Mouse (Mus musculus) stomach, postnatal 0 days (tissue): ENCODE results near the gene Hvcn1. TPM values are rescaled to one million over a fixed set of nuclear protein-coding genes. Genes with fewer than 3 reads are reported as not detected.

ENCODE experiments used
- ATAC-seq: fragments of 200-750 bp; cut with Nextera tagmentation; 2 replicates; pipeline ENCODE4 v1.8.0; 2017; ENCODE audit not compliant: low FRiP score, low TSS enrichment
- DNase-seq: peaks from one replicate; pipeline ENCODE4 v3.0.0-alpha.2; 2016; ENCODE audit warnings: low spot score
- H3K27ac ChIP-seq: fragments of 300-500 bp; sonication (generic); replicated peaks from 2 replicates; pipeline ENCODE4 v1.5.1; 2014; ENCODE audit warnings: mild to moderate bottlenecking, control low read depth
- H3K27me3 ChIP-seq: fragments of 300-500 bp; sonication (generic); 2 replicates; pipeline ENCODE4 v1.6.1; 2014; ENCODE audit warnings: low read length; ENCODE audit not compliant: control insufficient read depth, insufficient read depth
- H3K36me3 ChIP-seq: fragments of 300-500 bp; sonication (generic); 2 replicates; pipeline ENCODE4 v1.6.1; 2014; ENCODE audit warnings: low read length, mixed read lengths; ENCODE audit not compliant: control insufficient read depth, insufficient read depth
- H3K4me1 ChIP-seq: fragments of 300-500 bp; sonication (generic); replicated peaks from 2 replicates; pipeline ENCODE4 v1.6.1; 2014; ENCODE audit warnings: antibody characterized with exemption; ENCODE audit not compliant: control insufficient read depth, insufficient read depth
- H3K4me2 ChIP-seq: fragments of 300-500 bp; sonication (generic); replicated peaks from 2 replicates; pipeline ENCODE4 v1.6.1; 2014; ENCODE audit warnings: low read depth, mild to moderate bottlenecking, control low read depth, moderate library complexity
- H3K4me3 ChIP-seq: fragments of 300-500 bp; sonication (generic); 2 replicates; pipeline ENCODE4 v1.5.1; 2014; ENCODE audit warnings: low read depth, low read length, control low read depth
- H3K9ac ChIP-seq: fragments of 300-500 bp; sonication (generic); 2 replicates; pipeline ENCODE4 v1.6.1; 2014; ENCODE audit warnings: mild to moderate bottlenecking, low read length, control low read depth, mixed read lengths
- H3K9me3 ChIP-seq: fragments of 300-500 bp; sonication (generic); 2 replicates; pipeline ENCODE4 v1.6.1; 2016; ENCODE audit warnings: low read length; ENCODE audit not compliant: control insufficient read depth
- CTCF ChIP-seq: IDR thresholded peaks from 2 replicates; pipeline ENCODE4 v1.5.1; 2016; ENCODE audit warnings: antibody characterized with exemption, low read depth, mild to moderate bottlenecking, moderate library complexity
- EP300 ChIP-seq: optimal IDR thresholded peaks from 2 replicates; pipeline ENCODE3; 2016; ENCODE audit warnings: antibody characterized with exemption
- WGBS: fragments of 180-500 bp; shearing (Covaris S2); extraction: QIAGEN DNeasy Blood & Tissue Kit; methylation state at CpG from one replicate; pipeline ENCODE4 v1.1.7; 2014; 5-methylcytosine and 5-hydroxymethylcytosine counted together
- polyA plus RNA-seq: library from polyadenylated mRNA; unstranded; fragments of >200 nt; fragmentation: Nextera tagmentation; extraction: Ambion mirVana; gene quantifications from 2 replicates; pipeline ENCODE4 v1.2.1, GENCODE M21; 2015

The Hvcn1 gene
- polyA plus RNA-seq, 1 experiment from 2014 or later, result 2.8 TPM

- TF ChIP-seq EP300, result no peak
- Histone ChIP-seq H3K9ac (no peak overlapping the region), H3K36me3 (no peaks in the 10 kb centered on the region), H3K27me3 (no peaks in the 10 kb centered on the region), H3K4me1 (no peaks in the 10 kb centered on the region), H3K4me2 (no peak overlapping the region), H3K9me3 (no peaks in the 10 kb centered on the region), H3K4me3 (no peak overlapping the region), H3K27ac (no peak overlapping the region)
- no peak for ATAC-seq
- DNase-seq, result no peak
- WGBS, result 83% methylated on average over 2 of the region's 3 CpGs
Measured at GRCm38 (mm10) chr5:122228271-122228765, 21.7 kb downstream of the Hvcn1 start.

DNA sequence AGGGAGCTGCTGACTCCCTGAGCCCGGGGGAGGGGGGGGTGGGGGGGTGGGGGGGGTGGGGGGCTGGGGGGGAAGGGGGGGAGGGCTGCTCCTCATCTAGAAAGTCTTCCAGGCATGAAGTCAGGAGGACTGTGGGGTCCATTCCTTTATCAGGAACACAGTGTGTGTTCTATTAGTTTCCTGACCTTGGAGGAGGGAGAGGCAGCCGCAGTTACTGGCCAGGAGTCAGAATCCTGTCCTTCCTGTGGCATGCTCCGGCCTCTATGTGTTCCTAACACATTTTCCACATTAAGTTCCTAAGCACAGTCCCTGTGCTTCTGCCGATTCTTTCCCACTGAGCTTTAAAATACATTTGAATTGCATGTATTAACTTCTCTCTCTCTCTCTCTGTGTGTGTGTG, 22.2 kb downstream of the Hvcn1 start:
- Histone ChIP-seq H3K4me2 (no peak overlapping the region), H3K4me1 (no peaks in the 10 kb centered on the region), H3K27me3 (no peaks in the 10 kb centered on the region), H3K4me3 (no peak overlapping the region), H3K9me3 (no peaks in the 10 kb centered on the region), H3K36me3 (no peaks in the 10 kb centered on the region), H3K27ac (no peak overlapping the region), H3K9ac (no peak overlapping the region)
- WGBS, result 47% methylated on average over 3 of the region's 4 CpGs
- no peak for TF ChIP-seq EP300
- no peak for TF ChIP-seq CTCF
- ATAC-seq (no peak), DNase-seq (no peak)

GRCm38 (mm10) chr5:122230816-122231215, 24.2 kb downstream of the Hvcn1 start:
- H3K4me3 ChIP-seq, result no peak overlapping the region
- no peak overlapping the region for H3K4me2 ChIP-seq
- H3K4me1 ChIP-seq, result no peaks in the 10 kb centered on the region
- H3K36me3 ChIP-seq, result no peaks in the 10 kb centered on the region
- no peak for DNase-seq
- no peak overlapping the region for H3K9ac ChIP-seq
- TF ChIP-seq CTCF, result no peak
- no peak for TF ChIP-seq EP300
- no peaks in the 10 kb centered on the region for H3K27me3 ChIP-seq
- no peak overlapping the region for H3K27ac ChIP-seq
- no peaks in the 10 kb centered on the region for H3K9me3 ChIP-seq
- 87% methylated on average over 4 of the region's 4 CpGs for WGBS
- no peak for ATAC-seq

- Histone ChIP-seq H3K9ac (no peak overlapping the region), H3K9me3 (no peaks in the 10 kb centered on the region), H3K4me3 (no peak overlapping the region), H3K4me2 (no peak overlapping the region), H3K4me1 (no peaks in the 10 kb centered on the region), H3K27ac (no peak overlapping the region), H3K36me3 (no peaks in the 10 kb centered on the region), H3K27me3 (no peaks in the 10 kb centered on the region)
- 68% methylated on average over 6 of the region's 6 CpGs for WGBS
- ATAC-seq, result no peak
- TF ChIP-seq CTCF (no peak), EP300 (no peak)
- no peak for DNase-seq
Measured at GRCm38 (mm10) chr5:122231431-122231830, 24.8 kb downstream of the Hvcn1 start.

- H3K4me2 ChIP-seq, result no peak overlapping the region
- no peak for DNase-seq
- H3K9me3 ChIP-seq, result no peaks in the 10 kb centered on the region
- TF ChIP-seq EP300 (no peak), CTCF (no peak)
- H3K4me3 ChIP-seq, result no peak overlapping the region
- 61% methylated on average over 5 of the region's 5 CpGs for WGBS
- no peak overlapping the region; the same call in 1 of the 2 replicates for H3K27ac ChIP-seq
- no peak for ATAC-seq
- no peaks in the 10 kb centered on the region for H3K36me3 ChIP-seq
- no peak overlapping the region for H3K9ac ChIP-seq
- H3K27me3 ChIP-seq, result no peaks in the 10 kb centered on the region
- H3K4me1 ChIP-seq, result no peaks in the 10 kb centered on the region
Measured at GRCm38 (mm10) chr5:122232004-122232403, 25.4 kb downstream of the Hvcn1 start.

DNA sequence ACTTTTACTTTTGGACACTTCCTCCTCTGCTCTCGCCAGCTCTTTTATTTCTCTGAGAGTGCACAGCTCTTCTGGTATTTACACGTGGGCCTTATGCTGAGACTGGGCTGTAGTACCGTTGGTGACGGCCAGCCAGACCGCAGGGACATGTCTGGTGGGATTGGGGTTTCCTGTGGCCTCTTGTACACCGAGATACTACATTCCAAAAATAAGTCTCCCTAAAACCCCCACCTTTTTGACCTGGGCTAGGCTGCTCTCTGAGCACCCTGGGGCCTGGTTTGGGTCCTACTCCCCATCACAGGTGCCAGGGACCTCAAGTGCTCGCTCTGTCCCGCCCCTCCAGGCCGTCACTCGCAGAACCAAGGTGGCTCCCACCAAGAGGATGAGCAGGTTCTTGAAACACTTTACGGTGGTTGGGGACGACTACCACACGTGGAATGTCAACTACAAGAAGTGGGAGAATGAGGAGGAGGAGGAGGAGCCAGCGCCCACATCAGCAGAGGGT, 26.5 kb downstream of the Hvcn1 start:
- TF ChIP-seq EP300 (no peak), CTCF (no peak)
- WGBS, result 68% methylated on average over 14 of the region's 14 CpGs
- Histone ChIP-seq H3K4me2 (no peak overlapping the region), H3K9me3 (no peaks in the 10 kb centered on the region), H3K9ac (no peak overlapping the region), H3K27me3 (no peaks in the 10 kb centered on the region), H3K4me1 (no peaks in the 10 kb centered on the region), H3K27ac (no peak overlapping the region), H3K36me3 (no peaks in the 10 kb centered on the region), H3K4me3 (no peak overlapping the region)
- ATAC-seq (no peak), DNase-seq (no peak)
